Mouse (Mus musculus): ENCODE results near the gene Trp53tg5.

Gene Trp53tg5

GRCm38 (mm10) chr2:164494126-164494525, 20.6 kb upstream of the Trp53tg5 start:
- no peak for DNase-seq

- DNase-seq: no peak
These were observed 14.3 kb upstream of the Trp53tg5 start for GRCm38 (mm10) chr2:164487812-164488211.

DNA sequence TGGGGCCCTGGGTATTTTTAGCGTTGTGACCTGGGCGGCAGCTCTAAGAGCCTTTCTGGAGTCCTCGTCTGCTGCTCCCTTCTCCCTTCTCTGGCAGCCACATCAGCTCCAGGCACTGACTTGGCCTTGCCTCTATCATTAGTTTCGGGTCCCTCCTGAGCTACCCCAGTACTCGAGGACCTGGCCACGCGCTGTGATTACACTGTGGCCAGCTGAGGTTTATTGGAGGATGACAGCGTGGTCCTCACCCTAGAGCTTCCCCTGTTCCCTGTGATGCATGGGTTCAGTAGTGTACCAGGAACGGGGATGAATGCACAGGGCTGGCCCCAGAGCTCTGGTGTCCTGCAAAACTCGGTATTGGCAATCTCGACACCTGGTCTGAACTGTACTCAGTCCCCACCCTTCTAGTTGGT, 13.6 kb upstream of the Trp53tg5 start:
- no peak for DNase-seq

- DNase-seq: peak; percentile 41
These were observed 13.0 kb upstream of the Trp53tg5 start for GRCm38 (mm10) chr2:164486258-164487114.

GRCm38 (mm10) chr2:164485681-164486257, 12.2 kb upstream of the Trp53tg5 start, which contains the start of gene Dbndd2:
Dbndd2 (plus strand) TSS chr2:164486106.
- DNase-seq: no peak

GRCm38 (mm10) chr2:164470254-164470653, 3.3 kb downstream of the Trp53tg5 start:
- peak; percentile 71 for DNase-seq

DNA sequence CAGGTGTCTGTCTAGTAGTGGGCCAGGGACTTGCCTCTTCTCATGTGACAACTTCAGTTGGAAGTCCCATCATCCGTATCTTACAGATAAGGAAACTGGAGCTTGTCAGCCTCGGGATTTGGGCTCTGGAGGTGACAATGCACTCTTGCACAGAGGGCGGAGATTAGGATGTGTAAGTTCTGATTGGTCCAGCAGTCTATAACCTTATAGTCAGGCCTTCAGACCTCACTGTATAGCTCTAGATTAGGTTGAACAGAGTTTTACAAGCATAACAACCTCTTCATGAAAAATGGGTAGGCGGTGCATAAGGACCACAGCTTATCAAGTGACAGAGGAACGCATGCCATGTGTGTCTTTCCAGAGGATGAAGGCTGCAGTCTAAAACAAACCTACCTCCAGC, 6.7 kb downstream of the Trp53tg5 start:
- no peak for DNase-seq

- no peak for DNase-seq
These were observed 8.4 kb downstream of the Trp53tg5 start for GRCm38 (mm10) chr2:164465161-164465560.

DNA sequence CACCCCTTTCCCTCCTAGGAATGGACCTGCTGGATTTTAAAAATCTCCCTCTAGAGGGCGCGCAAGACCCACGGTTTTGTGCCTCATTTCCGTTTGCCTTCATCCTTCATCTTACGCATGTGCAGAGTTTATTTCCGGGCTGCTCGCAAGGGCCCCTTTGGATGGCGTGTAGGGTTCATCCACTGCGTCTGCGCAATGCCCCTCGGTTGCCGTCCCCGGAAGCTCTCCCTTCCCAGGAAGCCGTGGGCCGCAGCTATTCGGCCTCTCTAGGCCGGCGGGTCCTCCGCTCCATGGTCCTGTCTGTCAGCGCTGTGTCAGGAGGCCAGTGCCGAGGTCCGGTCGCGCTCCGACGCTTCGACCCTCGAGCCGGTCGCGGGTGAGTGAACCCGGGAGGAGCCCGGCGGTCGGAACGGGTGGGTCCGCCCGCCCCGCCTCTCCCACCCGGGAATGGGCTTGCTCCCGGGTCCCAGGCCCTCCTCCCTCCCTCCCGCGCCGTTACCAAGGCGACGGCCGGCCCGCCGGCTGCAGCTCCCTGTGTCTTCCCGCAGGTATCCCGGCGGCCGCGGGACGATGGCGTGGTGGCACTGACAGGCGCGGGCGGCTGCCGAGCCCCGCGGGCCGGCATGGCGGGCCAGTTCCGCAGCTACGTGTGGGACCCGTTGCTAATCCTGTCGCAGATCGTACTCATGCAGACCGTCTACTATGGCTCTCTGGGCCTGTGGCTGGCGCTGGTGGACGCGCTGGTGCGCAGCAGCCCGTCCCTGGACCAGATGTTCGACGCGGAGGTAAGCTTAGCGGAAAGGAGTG, 12.6 kb downstream of the Trp53tg5 start, which contains the start of gene Gm20458:
Gm20458 (plus strand) TSS at position 223 of the 807 bp plus-strand sequence.
- peak; percentile 92 for DNase-seq

GRCm38 (mm10) chr2:164458535-164458934, 15.0 kb downstream of the Trp53tg5 start:
- DNase-seq: no peak

DNA sequence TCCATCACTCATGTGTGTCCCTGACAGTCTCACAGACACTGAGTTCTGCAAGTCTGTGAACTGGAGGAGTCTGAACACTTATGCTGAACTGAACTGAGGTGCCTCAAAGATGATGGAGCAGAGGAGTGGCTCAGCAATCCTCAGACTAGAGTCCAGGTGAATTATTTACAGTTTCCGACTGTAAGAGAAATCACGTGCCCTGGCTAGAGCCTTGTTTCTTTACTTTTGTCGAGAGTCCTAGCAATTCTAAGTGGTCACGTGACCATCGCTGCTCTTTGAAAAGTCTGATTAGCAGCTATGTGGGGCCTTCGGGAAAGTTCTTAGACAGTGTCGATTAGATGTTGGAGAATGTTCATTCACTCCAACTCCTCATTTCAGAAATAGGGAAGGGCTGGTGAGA, 15.6 kb downstream of the Trp53tg5 start:
- DNase-seq: no peak

DNA sequence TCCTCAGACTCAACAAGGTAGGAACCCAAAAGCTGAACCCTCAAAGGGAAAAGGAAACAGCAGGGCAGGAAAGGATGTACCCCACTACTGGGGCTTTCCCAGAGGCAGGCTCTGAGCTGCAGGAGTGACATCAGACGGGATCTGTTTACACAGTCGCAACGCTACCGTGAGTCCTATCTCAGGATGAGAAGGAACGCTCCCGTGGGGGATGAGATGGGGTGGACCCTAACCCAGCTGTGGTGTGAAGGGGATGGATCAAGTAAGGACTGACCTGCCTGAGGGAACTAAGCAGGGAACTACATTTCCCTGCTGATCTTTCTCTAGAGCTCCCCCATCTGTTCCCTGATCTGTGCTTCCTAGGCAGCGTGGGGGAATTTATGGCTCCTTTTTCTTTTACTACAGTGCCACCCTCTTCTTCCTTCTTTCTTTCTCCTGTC, 16.6 kb downstream of the Trp53tg5 start, which contains the start of gene Sys1:
Sys1 (plus strand) TSS at position 101 of the 437 bp plus-strand sequence.
- no peak for DNase-seq

- no peak for DNase-seq
These were observed 17.1 kb downstream of the Trp53tg5 start for GRCm38 (mm10) chr2:164456413-164456812.

DNA sequence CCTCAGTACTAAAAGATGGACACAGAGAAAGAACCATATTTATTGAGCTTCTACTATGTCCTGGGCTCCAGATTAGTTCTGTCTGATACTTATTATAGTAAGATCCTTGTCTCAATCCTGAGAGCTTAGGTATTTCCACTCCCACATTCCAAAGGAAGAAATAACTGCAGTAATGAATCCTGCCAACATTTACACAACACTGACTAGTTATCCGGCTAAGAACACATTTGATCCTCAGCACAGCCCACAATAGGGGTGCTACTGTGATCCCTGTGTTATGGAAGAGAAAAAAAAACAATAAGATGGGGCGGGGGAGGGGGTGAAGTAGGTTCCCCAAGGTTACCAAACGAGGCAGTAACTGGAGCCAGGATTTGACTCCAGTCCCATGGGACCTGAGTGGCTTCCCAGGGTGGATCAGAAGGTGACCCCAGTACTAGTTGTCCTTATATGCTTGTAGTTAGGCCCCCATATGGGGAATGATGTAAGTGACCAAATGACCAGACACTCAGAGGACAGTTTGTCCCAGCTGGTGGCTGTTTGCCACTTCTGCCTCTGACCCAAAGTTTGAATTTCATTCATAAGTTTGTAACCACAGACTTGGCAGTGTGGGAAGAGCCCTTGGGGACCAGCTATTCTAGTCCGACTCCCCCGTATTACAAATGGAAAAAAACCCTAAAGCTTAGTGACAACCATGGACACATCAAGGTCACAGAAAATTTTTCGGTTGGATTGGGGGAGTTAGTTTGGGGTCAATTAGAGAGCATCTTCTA, 17.9 kb downstream of the Trp53tg5 start:
- no peak for DNase-seq

GRCm38 (mm10) chr2:164454846-164455245, 18.7 kb downstream of the Trp53tg5 start:
- DNase-seq: no peak

DNA sequence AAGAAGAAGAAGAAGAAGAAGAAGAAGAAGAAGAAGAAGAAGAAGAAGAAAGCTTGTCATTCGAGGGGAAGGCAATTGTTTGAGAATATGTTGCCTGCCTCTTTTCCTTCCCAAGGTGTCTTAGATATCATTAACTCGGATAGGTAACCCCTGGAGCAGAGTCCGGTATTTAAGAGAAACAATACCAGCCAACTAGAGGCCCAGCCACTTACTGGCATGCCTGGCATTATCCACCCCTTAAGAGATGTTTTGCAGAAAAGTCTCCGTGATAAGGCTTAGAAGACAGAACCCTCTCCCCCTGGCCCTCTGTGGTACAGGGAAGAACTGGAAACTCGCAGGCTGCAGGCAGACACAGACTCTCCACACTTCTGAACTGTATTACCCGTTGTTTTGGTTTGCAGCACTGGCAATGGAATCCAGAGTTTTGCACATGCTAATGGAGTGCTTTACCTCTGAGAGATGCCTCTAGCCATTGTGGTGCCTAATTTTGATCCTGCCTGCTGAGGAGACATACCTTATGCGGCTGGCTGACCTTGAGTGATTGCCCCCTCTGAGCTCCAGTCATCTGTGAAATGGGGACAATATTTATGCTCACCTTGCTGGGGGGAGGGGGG, 19.5 kb downstream of the Trp53tg5 start:
- DNase-seq: no peak

DNA sequence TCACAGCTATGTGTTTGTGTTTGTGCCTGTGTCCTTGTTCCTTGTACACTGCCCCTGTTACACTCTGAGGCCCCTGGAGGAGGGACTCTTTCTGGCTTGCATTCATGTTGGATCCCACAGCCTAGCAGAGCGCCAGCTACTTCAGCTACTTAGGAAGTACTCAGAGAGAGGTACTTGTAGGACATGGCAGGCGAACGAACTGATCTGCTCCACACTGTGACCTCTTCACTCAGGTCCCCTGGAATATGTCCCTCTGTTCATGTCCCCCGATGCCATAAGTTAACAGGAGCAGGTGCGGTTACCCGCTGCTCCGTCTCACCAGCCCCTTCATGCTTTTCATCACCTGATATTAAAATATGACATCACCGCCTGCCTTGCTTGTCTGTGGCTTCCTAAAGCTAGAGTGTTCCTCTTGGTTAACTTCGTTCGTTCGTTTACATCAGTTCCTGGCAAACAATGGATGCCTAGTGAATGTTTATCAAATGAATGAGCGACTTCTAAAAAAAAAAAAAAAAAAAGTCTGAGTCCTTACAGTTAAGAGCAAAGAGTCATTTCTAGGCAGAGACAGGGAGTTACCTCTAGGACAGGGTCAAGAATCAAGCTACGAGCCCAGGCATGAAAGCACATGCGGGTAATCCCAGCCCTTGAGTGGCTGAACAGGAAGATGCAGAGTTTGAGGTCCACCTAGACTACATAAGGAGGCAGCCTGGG, 20.3 kb downstream of the Trp53tg5 start:
- DNase-seq: no peak

- no peak for DNase-seq
These were observed 21.4 kb downstream of the Trp53tg5 start for GRCm38 (mm10) chr2:164452000-164452676.

DNA sequence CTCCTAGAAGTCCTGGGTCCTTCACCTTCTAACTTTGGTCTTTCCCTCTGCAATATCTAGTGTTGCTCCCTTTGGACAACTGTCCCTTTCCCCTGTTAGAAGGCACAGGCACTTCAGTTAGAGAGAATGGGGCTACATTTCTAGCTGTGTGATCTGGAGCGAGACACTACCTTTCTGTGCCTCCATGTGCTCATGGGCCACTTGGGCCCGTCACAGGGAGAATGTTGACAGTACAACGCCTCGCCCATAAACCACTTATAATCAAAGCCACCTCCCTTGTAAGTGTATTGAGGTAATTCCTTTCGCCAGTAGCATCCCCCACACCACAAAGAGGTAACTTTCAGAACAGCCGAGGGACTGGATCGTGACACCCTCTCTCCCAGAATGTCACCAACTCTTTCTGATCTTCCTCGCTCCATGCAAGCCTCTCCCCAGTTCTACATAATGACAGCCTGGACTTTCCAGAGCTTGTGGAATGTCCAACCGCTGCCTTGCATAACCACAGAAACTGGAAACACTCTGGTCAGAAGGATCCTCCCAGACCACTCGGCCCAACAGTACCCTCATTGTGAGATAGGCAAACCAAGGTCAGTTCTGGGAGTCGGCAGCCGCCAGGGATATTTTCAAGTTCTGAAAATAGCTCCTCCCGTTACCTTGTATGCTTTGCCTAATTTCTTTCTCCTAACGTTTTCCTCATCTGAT, 24.0 kb downstream of the Trp53tg5 start:
- DNase-seq: no peak

- DNase-seq: no peak
These were observed 24.6 kb downstream of the Trp53tg5 start for GRCm38 (mm10) chr2:164448921-164449320.

All from thymus, postnatal 4 days (tissue).